Mouse (Mus musculus) ES-E14 (cell line): ENCODE measurements around the gene Arl5c. TPM values are rescaled to one million over a fixed set of nuclear protein-coding genes. Genes with fewer than 3 reads are reported as not detected.

Source experiments
- DNase-seq: peaks from one replicate; pipeline ENCODE4 v3.0.0-alpha.2; 2013; ENCODE audit warnings: low read depth, low spot score
- H3K27ac ChIP-seq: 2 replicates; pipeline ENCODE4 v1.5.1; 2012; ENCODE audit warnings: low read depth, mild to moderate bottlenecking, low read length, moderate library complexity, mixed read lengths; ENCODE audit not compliant: poor library complexity, insufficient read depth, severe bottlenecking
- H3K36me3 ChIP-seq: 2 replicates; pipeline ENCODE4 v1.6.1; 2012; ENCODE audit warnings: mild to moderate bottlenecking, low read length, moderate library complexity, mixed read lengths; ENCODE audit not compliant: control insufficient read depth, poor library complexity, insufficient read depth, severe bottlenecking
- H3K4me1 ChIP-seq, 2 experiments: fragments of 150-350 bp in 1 of 2; sonication (generic) in 1 of 2; 2 replicates each; pipeline ENCODE4 v1.6.1; 2012; ENCODE audit warnings: low read length in 2 of 2, mild to moderate bottlenecking in 1 of 2, mixed read lengths in 1 of 2; ENCODE audit not compliant: control insufficient read depth in 2 of 2, insufficient read depth in 2 of 2, poor library complexity in 1 of 2
- H3K4me3 ChIP-seq, 2 experiments: fragments of 150-350 bp in 1 of 2; sonication (generic) in 1 of 2; 2 replicates each; pipeline ENCODE4 v1.5.1; 2012; ENCODE audit warnings: low read length in 2 of 2, low read depth in 1 of 2, mild to moderate bottlenecking in 1 of 2, mixed read lengths in 1 of 2; ENCODE audit not compliant: insufficient read depth in 1 of 2, poor library complexity in 1 of 2, severe bottlenecking in 1 of 2
- H3K9ac ChIP-seq: 2 replicates; pipeline ENCODE4 v1.6.1; 2012; ENCODE audit warnings: low read depth, mild to moderate bottlenecking, low read length, mixed read lengths; ENCODE audit not compliant: poor library complexity, insufficient read depth, severe bottlenecking
- H3K9me3 ChIP-seq: fragments of 150-350 bp; sonication (generic); 2 replicates; pipeline ENCODE4 v1.6.1; 2012; ENCODE audit warnings: low read depth, mild to moderate bottlenecking, low read length; ENCODE audit not compliant: control insufficient read depth, insufficient read depth
- CHD2 ChIP-seq: IDR thresholded peaks from 2 replicates; pipeline ENCODE4 v1.6.1; 2014; ENCODE audit warnings: mild to moderate bottlenecking, low read depth, low read length, inconsistent platforms
- HCFC1 ChIP-seq: IDR thresholded peaks from 2 replicates; pipeline ENCODE4 v1.6.1; 2012; ENCODE audit warnings: low read length, inconsistent platforms, borderline replicate concordance; ENCODE audit not compliant: insufficient read depth
- MAFK ChIP-seq: IDR thresholded peaks from 2 replicates; pipeline ENCODE4 v1.6.1; 2014; ENCODE audit warnings: mild to moderate bottlenecking, low read depth, low read length, inconsistent platforms; ENCODE audit not compliant: insufficient read depth
- ZC3H11A ChIP-seq: IDR thresholded peaks from 2 replicates; pipeline ENCODE4 v1.6.1; 2012; ENCODE audit warnings: low read depth, mild to moderate bottlenecking, inconsistent platforms, low read length, borderline replicate concordance
- ZNF384 ChIP-seq: IDR thresholded peaks from 2 replicates; pipeline ENCODE4 v1.6.1; 2012; ENCODE audit warnings: low read depth, low read length, inconsistent platforms
- in situ Hi-C, 2 experiments: fragments of 600-800 bp; cut with MboI; formaldehyde crosslinking; loops; one replicate each; pipeline ENCODE4 v1.15.1; 2025; ENCODE audit warnings: low sequenced_read_pairs in 2 of 2, inconsistent platforms in 1 of 2; ENCODE audit not compliant: unreplicated experiment in 2 of 2
- total RNA-seq: library from RNA; depleted of rRNA; stranded (reverse); fragments of 300-350 nt; gene quantifications from 2 replicates; pipeline ENCODE4 v1.2.3, GENCODE M21; 2012

The Arl5c gene
- total RNA-seq, 1 experiment, result 2.9 TPM

DNA sequence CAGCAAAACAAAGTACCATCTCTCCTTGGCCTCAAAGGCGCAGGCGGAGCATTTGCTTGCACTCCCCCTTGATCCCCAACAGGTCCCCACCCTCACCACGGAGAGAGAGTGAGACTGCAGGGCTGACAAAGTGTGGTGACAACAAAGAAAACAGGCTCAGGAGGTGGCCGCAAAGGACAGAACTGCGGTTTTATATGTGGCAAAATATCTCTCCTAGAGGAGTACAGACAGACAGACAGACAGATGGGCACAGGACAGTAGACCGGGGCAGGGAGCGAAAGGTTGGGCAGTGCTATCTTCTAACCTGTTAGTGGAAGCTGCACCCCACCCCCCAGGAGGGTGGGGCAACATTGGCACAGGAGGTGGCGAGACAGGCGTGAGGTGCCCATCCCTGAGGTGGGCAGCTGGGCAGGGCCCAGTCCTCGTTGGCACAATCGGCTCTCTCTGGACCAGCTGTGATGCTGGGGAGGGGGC is 5.4 kb upstream of the Arl5c start:
- Histone ChIP-seq H3K9ac (no peak overlapping the region), H3K4me1 (peaks cover 6 to 23% of the 10 kb centered on the region in 2 experiments; a peak in 2 of 4 replicates), H3K27ac (no peak overlapping the region), H3K36me3 (no peaks in the 10 kb centered on the region), H3K4me3 (no peak overlapping the region), H3K9me3 (no peaks in the 10 kb centered on the region)
- DNase-seq, result no peak
- in situ Hi-C loops, result no loop called here
- TF ChIP-seq CHD2 (no peak), ZNF384 (no peak), MAFK (no peak), HCFC1 (no peak), ZC3H11A (no peak)

DNA sequence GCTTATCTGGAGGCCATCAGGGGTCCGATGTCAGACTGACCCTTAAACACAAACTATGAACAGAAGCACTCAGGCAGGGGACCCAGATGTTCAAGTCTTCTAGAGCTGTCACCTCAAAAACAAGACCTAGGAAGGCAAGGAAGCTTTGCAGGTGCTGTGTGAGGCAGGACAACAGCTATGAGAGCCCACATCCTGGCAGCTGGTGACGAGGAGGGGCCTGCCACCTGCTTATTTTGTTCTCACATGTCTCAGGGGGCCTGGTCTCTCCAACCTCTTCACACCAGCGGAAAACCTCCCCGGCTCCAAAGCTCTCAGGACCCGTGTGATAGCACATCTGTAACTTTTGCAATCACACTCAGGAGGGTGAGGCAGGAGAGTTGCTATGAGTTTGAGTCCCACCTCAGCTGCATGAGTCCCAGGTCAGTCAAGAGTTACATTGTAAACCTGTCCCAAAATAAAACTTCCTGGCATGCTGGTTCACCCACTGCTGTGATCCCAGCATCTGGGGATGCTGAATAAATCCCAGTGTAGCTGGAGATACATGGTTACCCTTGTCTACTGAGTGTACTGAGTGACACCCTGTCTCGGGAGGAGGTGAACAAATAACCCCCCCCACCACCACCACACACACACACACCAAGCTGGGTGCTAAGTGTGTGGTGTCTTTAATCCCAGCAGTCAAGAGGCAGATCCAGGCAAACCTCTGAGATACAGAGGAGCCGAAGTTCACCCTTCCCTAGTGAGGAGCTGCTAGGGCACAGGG is 4.6 kb upstream of the Arl5c start:
- no peak overlapping the region for H3K9ac ChIP-seq
- H3K27ac ChIP-seq, result no peak overlapping the region
- DNase-seq, result no peak
- H3K4me1 ChIP-seq, result peaks cover 6 to 20% of the 10 kb centered on the region in 2 experiments; a peak in 2 of 4 replicates
- no peaks in the 10 kb centered on the region for H3K36me3 ChIP-seq
- no peaks in the 10 kb centered on the region for H3K9me3 ChIP-seq
- TF ChIP-seq HCFC1 (no peak), CHD2 (no peak)
- H3K4me3 ChIP-seq, result no peak overlapping the region
- in situ Hi-C loops, result no loop called here

DNA sequence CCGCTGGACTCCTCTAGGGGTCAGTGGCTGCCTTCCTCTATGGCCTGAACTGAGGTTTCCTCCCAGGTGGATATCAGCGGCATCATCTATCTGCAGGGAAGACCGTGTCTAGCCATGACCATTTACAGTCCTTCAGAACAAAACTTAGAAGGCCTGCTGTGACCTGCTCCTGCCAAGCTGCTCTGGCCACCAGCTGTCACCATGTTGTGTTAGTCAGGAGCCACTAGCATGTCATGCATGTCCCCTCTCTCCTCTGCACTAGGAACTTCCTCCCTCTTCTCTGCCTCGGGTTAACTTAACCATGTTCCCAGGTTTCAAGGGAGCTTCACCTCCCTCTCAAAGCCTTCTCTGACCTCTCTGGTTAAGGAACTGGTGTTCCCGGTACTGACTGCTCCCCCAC is 3.8 kb upstream of the Arl5c start:
- in situ Hi-C loops, result no loop called here
- DNase-seq, result no peak
- peaks cover 6 to 20% of the 10 kb centered on the region in 2 experiments; a peak in 2 of 4 replicates for H3K4me1 ChIP-seq
- TF ChIP-seq CHD2 (no peak), MAFK (no peak), HCFC1 (no peak), ZC3H11A (no peak), ZNF384 (no peak)
- H3K4me3 ChIP-seq, result no peak overlapping the region
- H3K36me3 ChIP-seq, result no peaks in the 10 kb centered on the region
- H3K9ac ChIP-seq, result no peak overlapping the region
- H3K27ac ChIP-seq, result no peak overlapping the region
- no peaks in the 10 kb centered on the region for H3K9me3 ChIP-seq

DNA sequence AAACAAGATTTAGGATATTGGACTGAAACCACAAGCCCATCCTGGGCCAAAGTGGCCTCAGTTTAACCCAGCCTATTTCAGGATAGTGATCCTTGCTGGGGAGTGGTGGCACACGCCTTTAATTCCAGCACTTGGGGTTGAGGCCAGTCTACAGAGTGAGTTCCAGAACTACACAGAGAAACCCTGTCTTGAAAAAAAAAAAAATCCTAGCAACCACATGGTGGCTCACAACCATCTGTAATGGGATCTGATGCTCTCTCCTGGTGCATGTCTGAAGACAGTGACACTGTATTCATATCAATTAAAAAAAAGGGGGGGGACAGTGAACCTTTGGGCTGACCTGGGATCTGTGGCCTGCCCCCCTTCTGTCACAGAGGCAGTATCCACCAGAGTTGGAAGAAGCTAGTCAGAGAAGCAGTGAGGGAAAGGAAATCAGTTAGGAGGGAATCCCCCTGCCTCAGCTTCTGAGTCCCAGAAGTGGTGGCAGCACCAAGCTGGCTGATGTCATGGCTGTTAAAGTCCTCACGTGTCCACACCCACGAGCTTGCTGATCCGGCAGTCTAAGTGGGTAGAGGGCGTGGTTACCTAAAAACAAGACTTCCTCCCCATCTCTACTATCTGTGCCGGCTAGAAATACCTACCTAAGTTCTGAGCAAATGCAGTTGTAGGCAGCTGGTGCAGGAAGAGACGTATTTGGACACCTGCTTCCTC is 3.1 kb upstream of the Arl5c start:
- no peak for DNase-seq
- TF ChIP-seq CHD2 (no peak), HCFC1 (no peak), ZC3H11A (no peak), ZNF384 (no peak), MAFK (no peak)
- in situ Hi-C loops, result no loop called here
- Histone ChIP-seq H3K27ac (no peak overlapping the region), H3K4me3 (no peak overlapping the region), H3K4me1 (peaks cover 4 to 21% of the 10 kb centered on the region in 2 experiments; a peak in 2 of 4 replicates), H3K36me3 (no peaks in the 10 kb centered on the region), H3K9ac (no peak overlapping the region), H3K9me3 (no peaks in the 10 kb centered on the region)
